Mouse (Mus musculus): ENCODE data around the gene Itpripl2. TPM values are rescaled to one million over a fixed set of nuclear protein-coding genes. Genes with fewer than 3 reads are reported as not detected.
A peak's percentile ranks its signal among the peaks of the same experiment; 100 is the strongest.

Gene Itpripl2
- total and polyA plus RNA-seq, 3 experiments = 0.11 TPM; not detected in 2

DNA sequence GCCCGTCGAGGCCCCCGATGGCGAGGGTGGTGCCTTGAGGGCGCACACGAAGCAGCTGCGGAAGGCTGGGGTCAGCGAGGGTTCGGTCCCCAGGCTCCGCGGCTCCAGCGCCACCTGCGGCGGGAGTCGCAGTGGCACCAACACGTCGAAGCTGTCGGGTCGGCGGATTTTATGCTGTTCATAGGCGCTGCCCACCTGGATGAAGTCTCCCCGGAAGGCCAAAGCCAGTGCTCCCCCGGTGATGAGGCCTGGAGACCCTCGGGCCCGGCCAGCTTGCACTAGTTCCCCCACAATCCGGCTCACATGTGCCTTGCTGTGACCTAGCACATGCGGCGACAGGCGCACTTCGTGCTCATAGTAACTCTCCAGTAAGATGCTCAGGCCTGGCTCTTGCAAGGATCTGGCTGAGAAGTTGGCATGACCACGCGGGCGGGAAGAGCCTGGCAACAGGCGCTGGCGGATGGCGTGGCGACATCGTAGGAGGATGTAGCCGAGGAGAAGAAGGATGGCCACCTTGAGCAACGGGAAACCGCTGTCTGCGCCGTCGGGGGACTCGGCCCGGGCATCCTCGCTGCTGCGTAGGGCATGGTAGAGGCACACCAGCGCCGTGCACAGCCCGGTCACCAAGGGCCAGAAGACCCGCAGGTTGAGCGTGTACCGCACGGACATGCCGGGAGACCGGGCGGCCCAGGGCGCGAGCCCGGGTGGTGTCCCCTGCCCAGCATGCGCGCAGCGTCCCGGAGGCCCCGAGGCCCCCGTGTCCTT, 927 bp downstream of the Itpripl2 start:
- H3K4me3 ChIP-seq (ENCODE audit: low read depth, low read length) = no peak overlapping the region
- H3K4me1 ChIP-seq (ENCODE audit: insufficient read depth, low read depth, low read length) = no peaks in the 10 kb centered on the region
- no peak for TF ChIP-seq TAL1 (conservative IDR thresholded peaks at IDR 0.05; ENCODE audit: low read depth, low read length)
- TF ChIP-seq POLR2AphosphoS5 (IDR thresholded peaks at IDR 0.05; ENCODE audit: insufficient replicate concordance, low read depth, low read length) = no peak
- TF ChIP-seq GATA1 (IDR thresholded peaks at IDR 0.05; ENCODE audit: borderline replicate concordance, low read length) = no peak
- no peak for TF ChIP-seq GATA2 (IDR thresholded peaks at IDR 0.05; ENCODE audit: borderline replicate concordance, low read depth, low read length)
- no peak for TF ChIP-seq CTCF (IDR thresholded peaks at IDR 0.05; ENCODE audit: low read depth, low read length)

DNA sequence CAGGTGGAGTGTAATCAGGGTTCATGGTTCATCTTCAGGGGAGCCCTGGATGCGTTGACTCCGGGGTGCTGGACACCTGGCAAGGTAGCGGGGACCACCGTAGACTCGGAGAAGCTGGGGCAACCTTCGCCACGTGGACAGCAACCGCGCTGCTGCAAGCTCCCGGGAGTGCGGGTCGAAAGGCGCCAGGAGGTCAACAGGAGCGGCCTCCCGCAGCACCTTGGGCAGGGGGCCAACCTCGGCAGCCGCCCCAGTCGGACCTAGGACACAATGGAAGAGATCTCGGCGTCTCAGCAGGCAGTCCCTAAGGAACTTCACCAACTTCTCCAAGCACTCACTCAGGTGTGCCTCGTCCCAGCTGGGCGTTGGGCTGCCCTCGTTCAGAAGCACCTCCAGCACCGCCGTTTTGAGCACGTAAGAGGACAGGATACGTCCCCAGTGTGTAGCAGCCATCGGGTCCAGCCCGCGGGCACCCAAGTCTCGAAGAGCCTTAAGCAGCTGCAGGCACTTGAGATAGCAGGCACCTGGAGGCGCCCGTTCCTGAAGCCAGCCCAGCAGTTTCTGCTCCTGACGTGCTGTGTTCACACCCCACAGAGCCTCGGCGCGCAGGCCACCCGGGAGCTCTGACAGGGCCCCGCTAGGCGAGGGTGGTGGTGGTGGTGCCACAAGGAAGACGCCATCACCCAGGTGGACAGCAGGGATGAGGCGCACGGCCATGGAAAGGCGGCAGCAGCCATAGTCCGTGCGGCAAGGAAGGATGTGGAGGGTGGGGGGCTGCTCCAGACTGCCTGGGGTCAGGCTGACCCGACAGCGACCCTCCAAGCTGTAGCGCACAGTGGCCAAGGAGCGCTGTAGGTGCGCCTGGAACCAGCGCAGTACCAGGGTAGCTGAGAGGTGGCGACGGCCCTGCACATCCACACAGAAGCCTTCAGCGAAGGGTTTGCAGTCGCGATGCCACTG, 1.8 kb downstream of the Itpripl2 start:
- Histone ChIP-seq H3K36me3 (replicated peaks) (no peaks in the 10 kb centered on the region), H3K4me1 (ENCODE audit: insufficient read depth, low read depth, low read length) (no peaks in the 10 kb centered on the region), H3K4me3 (ENCODE audit: low read depth, low read length) (0 out of 2 replicates have a peak overlapping the region, but pooled peaks have one; percentile 13), H3K27me3 (ENCODE audit: insufficient read depth, low read length) (no peaks in the 10 kb centered on the region; the same call in 1 of the 2 replicates), H3K9me3 (replicated peaks) (peaks cover 19% of the 10 kb centered on the region)
- DNase-seq (ENCODE audit: low spot score) (no peak), ATAC-seq (ENCODE audit: extremely low read depth, insufficient number of reproducible peaks, low FRiP score, poor library complexity, severe bottlenecking) (no peak)
- TF ChIP-seq GATA1 (IDR thresholded peaks at IDR 0.05; ENCODE audit: borderline replicate concordance, low read length) = no peak
- TF ChIP-seq POLR2AphosphoS5 (IDR thresholded peaks at IDR 0.05; ENCODE audit: insufficient replicate concordance, low read depth, low read length) = no peak
- no peak for TF ChIP-seq CTCF (IDR thresholded peaks at IDR 0.05; ENCODE audit: low read depth, low read length)
- TF ChIP-seq GATA2 (IDR thresholded peaks at IDR 0.05; ENCODE audit: borderline replicate concordance, low read depth, low read length) = no peak
- no peak for TF ChIP-seq TAL1 (conservative IDR thresholded peaks at IDR 0.05; ENCODE audit: low read depth, low read length)

More for the DNA sequence above, 927 bp downstream of the Itpripl2 start:
- no peaks in the 10 kb centered on the region; the same call in 1 of the 2 replicates for H3K27me3 ChIP-seq (ENCODE audit: insufficient read depth, low read length)
- no peak for DNase-seq (ENCODE audit: low spot score)
- no peak for ATAC-seq (ENCODE audit: extremely low read depth, insufficient number of reproducible peaks, low FRiP score, poor library complexity, severe bottlenecking)
- peaks cover 19% of the 10 kb centered on the region for H3K9me3 ChIP-seq (replicated peaks)
- no peaks in the 10 kb centered on the region for H3K36me3 ChIP-seq (replicated peaks)

DNA sequence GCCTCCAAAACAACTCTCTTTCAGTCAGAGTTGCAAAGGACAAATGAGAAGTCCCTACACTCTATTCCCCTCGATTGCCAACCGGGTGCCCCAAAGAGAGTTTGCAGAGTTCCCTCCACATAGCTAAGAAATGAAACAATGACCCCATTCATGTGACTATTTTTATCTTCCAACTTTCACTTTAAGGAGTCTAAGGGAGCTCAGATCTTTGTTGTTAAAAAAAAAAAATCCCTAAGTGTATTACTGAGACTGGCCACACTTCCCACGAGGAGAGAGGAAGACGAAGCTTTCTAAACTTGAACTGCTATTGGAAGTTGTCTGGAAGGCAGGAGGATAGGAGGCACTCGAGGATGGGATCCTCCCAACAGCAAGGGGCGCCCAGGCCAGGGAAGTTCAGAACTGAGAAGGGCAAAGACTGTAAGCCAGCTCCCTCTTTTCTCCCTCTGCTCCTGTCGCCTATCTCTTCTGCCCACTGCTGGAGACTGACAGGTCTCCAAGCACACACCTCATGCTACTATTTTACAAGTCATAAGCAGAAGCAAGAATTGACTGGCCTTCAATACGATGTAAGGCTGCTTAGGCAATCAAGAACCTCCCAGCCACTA, 3.6 kb downstream of the Itpripl2 start:
- no peaks in the 10 kb centered on the region; the same call in 1 of the 2 replicates for H3K27me3 ChIP-seq (ENCODE audit: insufficient read depth, low read length)
- no peaks in the 10 kb centered on the region for H3K36me3 ChIP-seq (replicated peaks)
- TF ChIP-seq CTCF (IDR thresholded peaks at IDR 0.05; ENCODE audit: low read depth, low read length) (no peak), GATA2 (IDR thresholded peaks at IDR 0.05; ENCODE audit: borderline replicate concordance, low read depth, low read length) (no peak), GATA1 (IDR thresholded peaks at IDR 0.05; ENCODE audit: borderline replicate concordance, low read length) (no peak), TAL1 (conservative IDR thresholded peaks at IDR 0.05; ENCODE audit: low read depth, low read length) (no peak)
- ATAC-seq (ENCODE audit: extremely low read depth, insufficient number of reproducible peaks, low FRiP score, poor library complexity, severe bottlenecking) (no peak), DNase-seq (ENCODE audit: low spot score) (no peak)
- no peaks in the 10 kb centered on the region for H3K4me1 ChIP-seq (ENCODE audit: insufficient read depth, low read depth, low read length)
- peaks cover 19% of the 10 kb centered on the region for H3K9me3 ChIP-seq (replicated peaks)
- no peak overlapping the region for H3K4me3 ChIP-seq (ENCODE audit: low read depth, low read length)

DNA sequence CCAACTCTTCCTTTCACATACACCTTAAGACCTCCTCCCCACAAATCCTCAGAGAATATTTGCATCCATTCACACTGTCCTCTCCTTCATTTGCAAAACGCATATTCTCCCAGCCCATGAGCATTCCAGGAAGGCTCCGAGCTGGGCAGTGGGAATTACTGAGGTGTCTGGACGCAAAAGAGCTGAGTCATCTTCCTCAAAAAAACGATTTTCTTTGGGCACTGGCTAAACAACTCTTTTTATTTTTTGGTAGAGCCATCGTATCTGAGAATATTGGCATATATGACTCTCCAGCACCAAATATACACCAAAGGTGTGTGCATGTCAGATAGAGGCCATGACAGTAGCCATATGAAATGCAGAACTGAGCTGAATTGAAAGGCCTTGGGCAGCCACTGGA, 4.9 kb downstream of the Itpripl2 start:
- no peaks in the 10 kb centered on the region; the same call in 1 of the 2 replicates for H3K27me3 ChIP-seq (ENCODE audit: insufficient read depth, low read length)
- ATAC-seq (ENCODE audit: extremely low read depth, insufficient number of reproducible peaks, low FRiP score, poor library complexity, severe bottlenecking) (no peak), DNase-seq (ENCODE audit: low spot score) (no peak)
- no peaks in the 10 kb centered on the region for H3K36me3 ChIP-seq (replicated peaks)
- H3K4me3 ChIP-seq (ENCODE audit: low read depth, low read length) = no peak overlapping the region
- no peak for TF ChIP-seq CTCF (IDR thresholded peaks at IDR 0.05; ENCODE audit: low read depth, low read length)
- TF ChIP-seq TAL1 (conservative IDR thresholded peaks at IDR 0.05; ENCODE audit: low read depth, low read length) = no peak
- no peak for TF ChIP-seq GATA2 (IDR thresholded peaks at IDR 0.05; ENCODE audit: borderline replicate concordance, low read depth, low read length)
- no peak for TF ChIP-seq POLR2AphosphoS5 (IDR thresholded peaks at IDR 0.05; ENCODE audit: insufficient replicate concordance, low read depth, low read length)
- no peak for TF ChIP-seq GATA1 (IDR thresholded peaks at IDR 0.05; ENCODE audit: borderline replicate concordance, low read length)
- peaks cover 19% of the 10 kb centered on the region for H3K9me3 ChIP-seq (replicated peaks)
- no peaks in the 10 kb centered on the region for H3K4me1 ChIP-seq (ENCODE audit: insufficient read depth, low read depth, low read length)

DNA sequence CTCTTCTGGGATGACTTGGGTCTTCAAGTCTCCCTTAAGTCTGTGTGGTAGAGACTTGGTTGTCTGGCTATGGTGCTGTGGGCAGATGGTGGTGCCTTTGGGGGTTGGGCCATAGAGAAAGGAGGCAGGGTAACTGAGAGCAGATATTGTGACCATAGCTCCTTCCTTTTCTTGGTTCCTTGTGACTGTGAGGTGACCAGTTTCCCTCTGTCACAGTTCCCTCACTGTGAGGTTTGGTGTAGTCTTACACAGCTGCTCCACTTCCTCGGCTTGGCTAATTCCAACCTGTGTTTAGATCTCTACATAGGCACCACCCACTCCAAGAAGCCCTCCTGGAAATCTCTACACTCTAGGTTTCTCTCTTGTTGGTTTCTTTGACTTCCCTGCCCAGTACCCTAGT, 7.8 kb downstream of the Itpripl2 start:
- H3K9me3 ChIP-seq (replicated peaks) = no peaks in the 10 kb centered on the region
- no peaks in the 10 kb centered on the region for H3K36me3 ChIP-seq (replicated peaks)
- ATAC-seq (ENCODE audit: extremely low read depth, insufficient number of reproducible peaks, low FRiP score, poor library complexity, severe bottlenecking) = no peak
- H3K4me3 ChIP-seq (ENCODE audit: low read depth, low read length) = no peak overlapping the region
- H3K4me1 ChIP-seq (ENCODE audit: insufficient read depth, low read depth, low read length) = no peaks in the 10 kb centered on the region
- DNase-seq (ENCODE audit: low spot score) = no peak
- no peak for TF ChIP-seq CTCF (IDR thresholded peaks at IDR 0.05; ENCODE audit: low read depth, low read length)
- no peak for TF ChIP-seq GATA2 (IDR thresholded peaks at IDR 0.05; ENCODE audit: borderline replicate concordance, low read depth, low read length)
- TF ChIP-seq TAL1 (conservative IDR thresholded peaks at IDR 0.05; ENCODE audit: low read depth, low read length) = no peak
- TF ChIP-seq GATA1 (IDR thresholded peaks at IDR 0.05; ENCODE audit: borderline replicate concordance, low read length) = no peak
- no peak for TF ChIP-seq POLR2AphosphoS5 (IDR thresholded peaks at IDR 0.05; ENCODE audit: insufficient replicate concordance, low read depth, low read length)
- no peaks in the 10 kb centered on the region for H3K27me3 ChIP-seq (ENCODE audit: insufficient read depth, low read length)

Data from G1E (cell line).